Mouse (Mus musculus) MEL (cell line): Measurements from ENCODE around the gene Crb3.

Experiments used
- CTCF ChIP-seq, 3 experiments: IDR thresholded peaks in 2 of 3; conservative IDR thresholded peaks in 1 of 3; 2 replicates each; pipeline ENCODE4 v1.5.1; 2011 to 2012; ENCODE audit warnings: low read length in 3 of 3, low read depth in 2 of 3, mild to moderate bottlenecking in 2 of 3, improper control_type of control experiment in 1 of 3, inconsistent platforms in 1 of 3, mixed read lengths in 1 of 3, moderate library complexity in 1 of 3; ENCODE audit not compliant: control insufficient read depth in 1 of 3, insufficient read depth in 1 of 3, poor library complexity in 1 of 3, severe bottlenecking in 1 of 3
- ETS1 ChIP-seq: IDR thresholded peaks from 2 replicates; pipeline ENCODE4 v1.6.1; 2012; ENCODE audit warnings: low read depth, mild to moderate bottlenecking, inconsistent platforms, low read length, improper control_type of control experiment, moderate library complexity
- GABPA ChIP-seq: IDR thresholded peaks from 2 replicates; pipeline ENCODE4 v1.6.1; 2012; ENCODE audit warnings: low read depth, mild to moderate bottlenecking, inconsistent platforms, low read length, improper control_type of control experiment, moderate library complexity
- GATA1 ChIP-seq: IDR thresholded peaks from 2 replicates; pipeline ENCODE4 v1.6.1; 2011; ENCODE audit warnings: low read depth, low read length, improper control_type of control experiment
- MAX ChIP-seq: IDR thresholded peaks from 2 replicates; pipeline ENCODE4 v1.6.1; 2011; ENCODE audit warnings: low read length, improper control_type of control experiment
- MAZ ChIP-seq: IDR thresholded peaks from 2 replicates; pipeline ENCODE4 v1.6.1; 2012; ENCODE audit warnings: low read depth, mild to moderate bottlenecking, inconsistent platforms, low read length, improper control_type of control experiment
- MYC ChIP-seq: IDR thresholded peaks from 2 replicates; pipeline ENCODE4 v1.6.1; 2011; ENCODE audit warnings: low read depth, mild to moderate bottlenecking, low read length, improper control_type of control experiment, moderate library complexity
- NELFE ChIP-seq: IDR thresholded peaks from 2 replicates; pipeline ENCODE4 v1.6.1; 2011; ENCODE audit warnings: low read depth, low read length, improper control_type of control experiment
- POLR2A ChIP-seq, 2 experiments: IDR thresholded peaks; 2 replicates each; pipeline ENCODE4 v1.6.1; 2011 to 2012; ENCODE audit warnings: low read length in 2 of 2, mild to moderate bottlenecking in 2 of 2, control low read depth in 1 of 2, improper control_type of control experiment in 1 of 2, low read depth in 1 of 2, moderate library complexity in 1 of 2; ENCODE audit not compliant: control insufficient read depth in 1 of 2, insufficient read depth in 1 of 2, poor library complexity in 1 of 2
- RCOR1 ChIP-seq: IDR thresholded peaks from 2 replicates; pipeline ENCODE4 v1.6.1; 2012; ENCODE audit warnings: low read depth, mild to moderate bottlenecking, inconsistent platforms, low read length, improper control_type of control experiment
- TCF12 ChIP-seq: IDR thresholded peaks from 2 replicates; pipeline ENCODE4 v1.6.1; 2014; ENCODE audit warnings: low read depth, mild to moderate bottlenecking, inconsistent platforms, low read length, improper control_type of control experiment, moderate library complexity
- ZNF384 ChIP-seq: IDR thresholded peaks from 2 replicates; pipeline ENCODE4 v1.6.1; 2012; ENCODE audit warnings: low read depth, mild to moderate bottlenecking, inconsistent platforms, low read length, improper control_type of control experiment

DNA sequence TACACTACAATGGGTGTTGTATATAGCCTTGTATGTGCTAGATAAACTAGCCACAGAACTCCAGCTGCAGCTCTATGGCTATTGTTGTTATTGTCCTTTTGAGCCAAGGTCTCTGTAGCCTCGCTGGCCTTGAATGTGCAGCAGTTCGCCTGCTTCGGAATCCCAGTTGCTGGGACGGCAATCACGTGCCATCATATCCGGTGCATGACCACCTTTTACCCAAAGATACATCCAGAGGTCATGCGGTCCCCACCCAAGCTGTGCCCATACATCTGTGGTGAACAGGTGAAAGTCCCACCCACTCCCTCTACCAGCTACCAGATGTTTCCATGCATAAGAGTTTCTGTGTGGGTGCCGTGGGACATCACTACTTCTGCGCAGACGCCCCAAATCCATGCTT, 2.2 kb downstream of the Crb3 start:
- TF ChIP-seq GABPA (no peak), ETS1 (no peak), CTCF (IDR thresholded peaks at IDR 0.05 in 2 of 3, conservative IDR thresholded peaks at IDR 0.05 in 1 of 3; ENCODE audit: control insufficient read depth in 1 of 3, insufficient read depth in 1 of 3, low read depth in 2 of 3, low read length in 3 of 3, poor library complexity in 1 of 3, severe bottlenecking in 1 of 3) (no peak), GATA1 (no peak), POLR2A (IDR thresholded peaks at IDR 0.05; ENCODE audit: control insufficient read depth in 1 of 2, insufficient read depth in 1 of 2, low read depth in 1 of 2, low read length in 2 of 2, poor library complexity in 1 of 2) (no peak), TCF12 (no peak), MAZ (no peak), MAX (no peak), NELFE (no peak), RCOR1 (no peak), ZNF384 (no peak), MYC (no peak)
